Mouse (Mus musculus): ENCODE data around the gene Papss1.
A peak's percentile ranks its signal among the peaks of the same experiment; 100 is the strongest.

Gene Papss1

DNA sequence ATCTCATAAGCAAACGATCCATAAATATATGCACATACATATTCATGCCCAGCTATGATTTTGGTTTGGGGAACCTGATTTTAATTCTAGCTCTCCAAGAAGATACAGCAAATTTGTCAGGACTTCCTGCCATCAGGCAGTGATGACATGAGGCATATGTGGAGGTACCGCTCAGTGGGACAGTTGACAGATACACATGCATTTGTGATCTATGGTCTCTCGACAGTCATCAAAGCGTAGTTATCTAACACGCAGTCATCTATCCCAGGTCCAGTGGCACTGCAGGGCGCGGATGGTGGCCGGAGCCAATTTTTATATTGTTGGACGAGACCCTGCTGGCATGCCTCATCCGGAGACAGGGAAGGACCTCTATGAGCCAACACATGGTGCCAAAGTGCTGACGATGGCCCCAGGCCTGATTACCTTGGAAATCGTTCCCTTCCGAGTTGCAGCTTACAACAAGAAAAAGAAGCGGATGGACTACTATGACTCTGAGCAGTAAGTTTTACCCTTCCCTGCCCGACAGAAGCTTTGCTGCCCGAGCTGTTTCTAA, 66.8 kb downstream of the Papss1 start:
- no peak for DNase-seq (ENCODE audit: low read depth, low spot score)

DNA sequence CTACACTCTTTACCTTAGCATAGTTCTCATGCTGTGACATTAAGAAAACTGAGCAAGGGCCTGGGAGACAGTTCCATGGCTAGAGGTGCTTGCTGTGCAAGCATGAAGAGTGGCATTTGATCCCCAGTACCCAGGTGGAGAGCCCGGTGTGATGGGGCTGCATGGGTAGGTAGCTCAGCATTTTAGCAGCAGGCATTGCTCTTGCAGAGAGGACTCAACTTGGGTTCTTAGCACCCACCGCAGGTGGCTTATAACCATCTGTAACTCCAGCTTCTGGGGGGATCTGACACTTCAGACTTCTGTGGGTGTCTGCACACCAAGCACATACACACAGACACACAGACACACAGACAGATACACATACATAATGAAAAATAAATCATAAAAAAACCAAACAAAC, 69.5 kb downstream of the Papss1 start:
- no peak for DNase-seq (ENCODE audit: low read depth, low spot score)

DNA sequence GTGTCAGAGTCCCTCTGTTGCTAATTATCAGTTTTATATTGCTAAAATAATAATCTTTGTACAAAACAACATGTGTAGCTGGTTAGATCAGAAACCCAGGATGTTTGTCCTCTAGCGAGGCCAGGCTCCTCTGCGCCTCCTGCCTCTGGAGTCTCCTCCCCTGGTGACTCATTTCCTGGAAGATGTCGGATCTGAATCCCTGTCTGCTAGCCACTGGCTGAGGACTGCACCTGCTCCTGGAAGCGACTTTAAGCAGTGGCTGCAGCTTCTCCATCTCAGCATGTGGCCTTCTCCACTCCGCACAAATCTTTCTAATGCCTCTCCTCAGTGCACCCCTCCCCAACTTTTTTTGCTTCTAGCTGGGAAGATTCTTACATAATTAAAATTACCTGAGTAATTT, 71.6 kb downstream of the Papss1 start:
- DNase-seq (ENCODE audit: low read depth, low spot score) = no peak

DNA sequence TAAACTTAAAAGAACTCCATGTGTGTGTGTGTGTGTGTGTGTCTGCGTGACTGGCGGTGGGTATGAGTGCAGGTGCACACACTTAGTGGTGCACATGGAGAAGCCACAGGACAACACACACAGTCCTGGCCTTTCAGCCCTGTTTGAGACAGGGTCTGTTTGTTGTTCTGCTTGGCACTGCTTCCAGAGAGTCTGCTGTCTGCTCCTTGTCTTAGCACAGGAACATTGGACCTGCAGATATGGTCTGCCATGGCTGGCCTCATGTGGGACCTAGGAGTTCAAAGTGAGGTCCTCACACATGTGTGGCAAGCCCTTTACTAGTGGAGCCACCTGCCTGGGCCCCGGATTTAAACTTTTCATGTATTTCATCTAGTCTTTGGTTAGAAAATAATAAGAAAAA, 72.4 kb downstream of the Papss1 start:
- DNase-seq (ENCODE audit: low read depth, low spot score) = no peak

DNA sequence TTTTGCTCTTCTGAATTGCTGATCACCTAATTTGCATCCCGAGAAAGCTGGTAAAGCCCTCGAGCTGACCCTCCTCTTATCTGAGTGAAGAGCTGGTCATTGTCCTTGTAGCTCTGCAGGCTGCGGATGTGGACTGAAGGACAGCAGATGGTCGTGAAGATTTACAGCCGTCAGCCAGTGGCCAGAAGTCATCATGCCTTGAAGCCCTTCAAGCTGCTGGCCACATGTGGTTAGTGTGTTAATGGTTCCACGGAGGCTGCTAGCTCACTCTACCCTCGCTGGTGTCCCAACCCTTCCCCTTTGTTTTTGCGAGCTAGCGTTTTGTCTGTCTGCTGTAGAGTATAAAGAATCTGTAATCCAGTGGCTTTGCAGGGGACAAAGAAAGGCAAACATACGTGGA, 73.1 kb downstream of the Papss1 start:
- no peak for DNase-seq (ENCODE audit: low read depth, low spot score)

DNA sequence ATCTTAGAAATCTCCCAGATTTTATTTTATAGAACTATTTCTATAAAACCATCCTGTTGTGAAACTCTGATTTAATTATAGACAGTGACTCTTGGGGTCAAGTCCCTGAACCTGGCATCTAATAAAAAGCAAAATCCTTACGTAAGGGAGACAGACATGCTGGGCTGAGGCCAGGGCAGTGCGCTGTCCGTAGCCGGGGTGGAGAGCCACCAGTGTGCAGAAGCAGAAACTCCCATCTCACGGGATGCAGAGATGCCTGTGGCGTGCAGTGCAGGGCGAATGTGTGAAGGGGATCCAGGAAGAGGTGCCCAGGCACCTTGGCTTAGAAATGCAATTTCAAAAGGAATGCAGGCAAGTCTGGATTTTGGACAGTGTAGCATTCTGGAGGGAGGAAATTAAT, 73.6 kb downstream of the Papss1 start:
- DNase-seq (ENCODE audit: low read depth, low spot score) = peak; percentile 31

DNA sequence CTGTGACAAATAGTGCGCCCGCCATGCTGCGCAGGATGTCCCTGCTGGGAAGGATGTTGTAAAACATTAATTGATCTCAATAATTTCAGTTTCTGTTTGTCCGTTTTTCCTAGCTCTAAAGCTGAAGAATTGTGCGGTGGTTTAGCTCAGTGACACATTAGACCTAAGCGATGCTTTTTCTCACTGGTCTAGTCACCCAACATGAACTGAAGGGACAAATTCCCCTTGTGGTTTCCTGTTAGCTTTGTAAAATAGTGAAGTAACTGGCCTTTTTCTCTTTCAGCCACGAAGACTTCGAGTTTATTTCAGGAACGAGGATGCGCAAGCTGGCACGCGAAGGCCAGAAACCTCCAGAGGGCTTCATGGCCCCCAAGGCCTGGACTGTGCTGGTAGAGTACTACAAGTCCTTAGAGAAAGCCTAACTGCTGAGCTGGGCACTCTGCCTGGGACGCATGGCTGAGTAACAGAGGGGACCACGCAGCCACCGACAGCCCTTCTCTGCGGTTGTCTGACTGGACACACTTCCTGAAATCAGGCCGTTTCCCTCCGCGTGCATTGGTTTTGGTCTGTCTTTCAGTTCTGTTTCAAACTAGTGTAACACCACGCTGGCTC, 78.2 kb downstream of the Papss1 start:
- DNase-seq (ENCODE audit: low read depth, low spot score) = no peak

DNA sequence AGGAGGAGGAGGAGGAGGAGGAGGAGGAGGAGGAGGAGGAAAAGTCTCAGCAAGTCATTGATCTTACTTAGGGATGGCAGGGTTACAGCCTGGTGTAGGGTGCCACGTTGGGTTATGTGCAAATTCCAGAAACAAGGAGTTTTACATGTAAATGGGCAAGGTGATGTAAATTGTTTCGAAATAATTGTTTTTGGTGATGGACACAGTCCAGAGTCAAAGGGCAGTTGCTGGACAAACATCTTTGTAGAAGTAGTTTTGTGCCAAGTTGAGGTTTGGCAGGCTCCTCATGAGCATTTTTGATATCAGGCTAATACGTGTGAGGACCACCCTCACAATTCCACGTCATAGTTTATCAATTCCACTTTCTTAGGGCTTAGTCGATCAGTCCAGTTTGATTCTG, 80.6 kb downstream of the Papss1 start:
- no peak for DNase-seq (ENCODE audit: low read depth, low spot score)

DNA sequence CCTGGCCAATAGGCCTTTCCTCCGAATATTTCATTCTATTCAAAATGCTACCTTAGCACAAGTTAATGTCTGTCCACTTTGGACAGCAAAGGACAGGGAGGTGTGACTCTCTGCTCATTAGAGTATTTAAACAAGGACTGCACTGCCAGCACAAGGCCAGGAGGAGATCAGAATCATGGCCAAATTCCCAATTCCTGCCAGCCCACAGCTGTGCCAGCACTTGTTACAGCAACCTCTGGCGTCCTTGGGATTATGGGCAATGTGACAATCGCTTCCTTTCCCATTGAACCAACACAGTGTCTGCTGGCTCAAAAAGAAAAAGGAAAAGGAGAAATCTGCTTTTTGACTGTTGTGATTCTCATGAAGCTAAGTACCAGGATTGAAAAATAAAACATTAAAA, 89.8 kb downstream of the Papss1 start:
- DNase-seq (ENCODE audit: low read depth, low spot score) = no peak

DNA sequence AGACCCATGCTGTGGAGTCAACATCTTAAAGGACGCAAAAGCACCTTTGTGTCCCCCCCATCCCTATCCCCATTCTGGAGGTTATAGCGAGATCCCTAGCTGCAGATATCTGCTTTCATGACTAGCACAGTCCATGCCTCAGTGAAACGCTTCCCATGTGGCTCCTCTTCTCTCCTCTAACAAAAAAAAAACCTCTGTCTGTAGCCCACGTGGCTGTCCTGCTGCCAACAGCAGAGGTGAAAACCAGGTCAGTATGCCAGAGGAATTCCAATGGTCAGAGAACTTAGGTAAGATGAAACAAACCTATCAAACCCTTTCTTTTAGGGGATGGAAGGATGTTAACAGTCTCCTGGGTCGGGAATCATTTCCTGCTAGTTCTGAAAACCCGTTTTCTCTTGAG, 91.5 kb downstream of the Papss1 start:
- no peak for DNase-seq (ENCODE audit: low read depth, low spot score)

DNA sequence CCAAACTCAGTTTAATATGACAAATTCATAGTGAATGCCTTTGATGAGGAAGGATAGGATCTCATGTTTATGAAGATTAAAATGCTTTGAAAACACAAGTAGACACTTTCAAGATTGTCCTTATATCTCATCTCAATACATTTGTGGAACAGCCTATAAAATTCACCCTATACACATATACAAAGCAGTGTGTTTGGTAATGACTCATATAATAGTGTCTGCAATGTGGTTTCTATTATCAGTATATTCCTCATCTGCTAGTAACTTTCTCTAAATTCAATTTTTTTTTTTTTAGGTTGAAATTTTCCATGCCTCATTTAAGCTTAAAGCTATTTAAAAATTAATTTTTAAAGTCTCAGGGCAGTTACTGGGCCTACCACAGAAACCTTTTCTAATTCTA, 95.6 kb downstream of the Papss1 start:
- DNase-seq (ENCODE audit: low read depth, low spot score) = no peak

DNA sequence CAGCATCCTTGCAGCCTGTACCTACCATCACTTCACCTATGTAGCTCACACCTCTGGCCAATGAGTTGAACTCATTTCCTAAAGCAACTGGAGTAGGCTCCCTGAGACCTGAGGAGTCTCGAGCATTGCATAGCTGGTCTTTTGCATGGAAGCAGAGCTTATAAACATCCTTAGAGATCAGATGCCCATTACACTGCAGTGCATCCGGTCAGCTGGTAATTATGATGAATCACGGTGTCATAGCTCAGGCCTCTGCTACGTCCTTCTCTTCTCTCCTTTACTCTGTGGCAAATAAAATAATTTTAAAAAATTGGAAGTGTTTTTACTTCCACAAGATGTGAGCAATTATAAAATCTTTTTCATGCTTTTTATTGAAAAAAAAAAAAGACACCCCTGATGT, 96.1 kb downstream of the Papss1 start:
- no peak for DNase-seq (ENCODE audit: low read depth, low spot score)

DNA sequence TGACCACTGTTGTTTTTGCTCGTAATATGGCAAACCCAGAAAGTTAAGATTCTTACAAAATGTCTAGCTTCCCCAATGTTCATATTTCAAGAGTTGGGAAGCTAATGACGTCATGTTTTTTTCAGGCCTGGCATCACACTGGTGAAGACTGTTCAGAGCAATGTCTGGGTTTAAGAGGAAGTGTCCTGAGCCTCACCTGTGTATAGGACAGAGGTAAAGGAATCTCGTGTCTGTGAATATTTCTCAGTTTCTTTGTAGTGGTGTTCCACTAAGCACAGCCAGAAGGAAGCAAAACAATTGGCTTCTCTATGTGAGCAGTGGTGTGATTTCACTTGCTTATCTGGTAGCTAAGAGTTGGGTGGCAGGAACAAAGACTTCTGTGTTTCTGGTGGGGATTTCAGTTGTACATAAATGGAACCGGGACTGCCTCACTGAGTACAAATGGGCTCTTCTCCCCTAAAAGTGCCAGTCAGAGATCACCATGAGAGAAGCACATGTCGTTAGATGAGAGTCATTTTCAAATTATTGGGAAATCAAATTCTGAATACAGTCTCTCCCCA, 98.1 kb downstream of the Papss1 start:
- no peak for DNase-seq (ENCODE audit: low read depth, low spot score)

DNA sequence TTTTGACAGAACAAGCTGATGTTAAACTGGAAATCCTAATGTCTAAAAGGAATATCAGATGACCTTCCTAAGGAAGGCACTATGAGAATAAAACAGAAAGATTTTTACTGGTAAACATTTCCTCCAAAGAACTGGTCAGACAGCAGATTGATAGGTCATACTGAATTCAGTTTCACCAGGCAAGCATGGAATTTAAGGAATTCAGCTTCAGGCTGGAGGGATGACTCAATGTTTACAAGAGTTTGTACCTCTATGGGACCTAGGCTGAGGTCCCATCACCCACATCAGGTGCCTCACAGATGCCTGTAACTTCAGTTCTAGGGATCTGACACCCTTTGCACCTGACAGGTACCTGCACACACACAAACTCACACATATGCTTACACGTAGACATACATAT, 105.3 kb downstream of the Papss1 start:
- no peak for DNase-seq (ENCODE audit: low read depth, low spot score)

DNA sequence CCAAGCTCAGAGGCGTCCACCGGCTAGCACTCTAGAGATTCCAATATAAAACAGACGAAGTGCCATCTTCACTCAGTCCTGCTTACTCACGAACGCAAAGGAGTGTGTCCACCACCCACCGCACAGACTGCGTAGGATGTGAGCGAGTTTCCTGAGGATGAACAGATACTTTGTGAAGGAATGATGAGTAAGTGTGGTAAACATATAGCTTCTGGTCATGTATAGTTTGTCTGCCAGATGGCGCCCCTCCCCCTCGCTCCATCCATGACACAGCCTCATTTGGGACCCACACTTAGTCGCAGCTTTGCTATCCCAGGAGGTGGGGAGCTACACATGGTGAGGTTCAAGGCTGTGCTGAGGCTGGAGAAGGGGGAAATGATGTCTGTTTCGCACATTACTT, 121.5 kb downstream of the Papss1 start:
- no peak for DNase-seq (ENCODE audit: low read depth, low spot score)

DNA sequence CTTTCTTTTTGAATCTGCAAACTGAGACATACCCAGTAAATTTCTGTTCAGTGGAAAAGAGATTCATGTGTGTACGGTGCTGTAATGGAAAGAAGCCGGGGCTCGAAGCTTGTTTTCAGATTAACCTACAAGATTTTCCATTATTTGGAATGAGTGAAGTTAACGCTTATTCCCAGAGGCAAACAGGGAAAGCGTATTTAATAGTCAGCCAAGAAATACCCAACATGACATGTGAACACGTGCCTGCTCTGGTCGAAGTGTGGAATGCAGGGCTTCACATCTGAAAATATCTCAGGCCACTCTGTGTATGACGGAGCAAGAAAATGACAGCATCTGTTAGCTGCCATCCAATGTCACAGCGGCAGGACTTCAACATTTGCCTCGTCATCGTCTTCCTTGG, 125.4 kb downstream of the Papss1 start:
- no peak for DNase-seq (ENCODE audit: low read depth, low spot score)

DNA sequence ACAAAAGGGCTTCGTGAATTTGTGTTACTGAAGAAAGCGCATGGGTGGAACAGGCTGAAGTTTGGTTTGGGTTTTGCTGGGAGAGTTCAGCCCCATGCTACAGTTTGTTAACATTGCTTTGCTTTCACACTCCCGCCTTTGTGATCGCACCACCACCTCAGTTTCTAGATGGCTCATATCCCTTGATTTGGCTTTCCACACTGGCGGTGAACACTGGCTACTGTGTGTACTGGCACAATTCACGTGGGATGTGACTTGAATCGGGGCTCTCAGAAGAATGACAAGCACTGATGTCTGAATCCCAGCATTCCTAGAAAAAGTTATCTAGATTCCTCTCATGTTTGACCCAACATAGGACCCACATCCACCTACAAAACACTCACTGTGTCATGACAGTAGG, 126.0 kb downstream of the Papss1 start:
- no peak for DNase-seq (ENCODE audit: low read depth, low spot score)

DNA sequence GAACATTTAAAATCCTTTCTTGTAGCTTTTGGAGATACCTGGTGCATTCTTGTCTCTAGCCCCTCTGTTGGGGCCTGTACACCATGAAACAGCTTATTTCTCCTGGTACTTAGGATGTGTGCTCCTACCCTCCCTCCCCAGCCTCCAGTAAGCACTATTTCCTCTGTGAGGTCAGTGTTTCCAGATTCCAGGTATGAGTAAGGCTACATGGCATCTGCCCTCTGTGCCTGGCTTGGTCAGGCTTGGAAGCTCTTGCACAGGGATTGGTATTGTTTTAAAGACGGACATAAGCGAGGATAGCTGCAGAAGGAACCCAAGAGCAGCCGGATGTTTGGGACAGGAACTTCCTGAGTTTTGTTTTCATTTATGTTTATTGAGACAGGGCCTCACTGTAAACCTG, 126.6 kb downstream of the Papss1 start:
- DNase-seq (ENCODE audit: low read depth, low spot score) = no peak
